9 mouse cellular contexts compared by ENCODE assay signal in the genomic region with DNA sequence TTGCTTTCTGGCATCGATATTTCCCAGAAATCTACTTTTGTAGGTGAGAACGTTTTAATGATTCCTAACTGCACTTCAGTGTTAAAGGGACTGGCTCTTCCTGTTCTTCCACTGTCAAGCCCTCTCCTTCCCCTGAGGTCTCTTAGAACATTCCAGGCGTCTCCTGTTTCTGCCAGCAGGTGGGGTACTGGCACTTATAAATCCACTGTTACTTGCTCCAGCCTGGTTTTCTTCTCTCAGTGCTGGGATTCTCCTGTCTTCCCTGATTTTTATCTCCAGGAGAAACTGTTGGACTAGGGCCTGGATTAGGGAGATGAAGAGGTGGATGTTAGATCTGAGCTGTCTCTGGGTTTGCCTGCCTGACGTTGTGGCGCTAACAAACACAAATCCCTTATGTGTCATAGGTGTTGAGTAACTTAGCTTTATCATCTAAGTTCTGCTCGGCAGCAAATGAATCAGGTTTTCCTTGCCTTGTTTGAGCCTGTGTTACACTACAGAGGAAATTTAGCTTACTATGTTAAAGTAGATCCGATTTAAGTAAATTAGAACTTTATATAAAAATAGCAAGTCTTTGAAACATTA. TPM values are rescaled to one million over a fixed set of nuclear protein-coding genes. Genes with fewer than 3 reads are reported as not detected.
A peak's percentile ranks its signal among the peaks of the same experiment; 100 is the strongest.
DNase-seq lines count a peak whose midpoint lies in the region; ATAC-seq and TF ChIP-seq lines count a peak whose summit lies in the region.
"Had no signal": no experiment of that assay in that cellular context is flagged by ENCODE, and none has a peak within 500 bp of the region (broad histone marks: within the 10 kb centered on the region; RNA-seq: fewer than 3 reads in every experiment).

No protein-coding gene starts in this region.

- H3K36me3 ChIP-seq in hindbrain, embryonic 11.5 days (ENCODE audit: control insufficient read depth, insufficient read depth, low read length): no peaks in the 10 kb centered on the region

- DNase-seq in Patski (ENCODE audit: low read depth, low spot score): no peak
- DNase-seq in cerebellum, adult 9-10 months: peak; percentile 40
- DNase-seq in frontal cortex, adult 2 months (ENCODE audit: extremely low spot score in 1 of 2, low spot score in 1 of 2): peak; percentile 58 to 90
- DNase-seq in hindbrain, embryonic 11.5 days (ENCODE audit: low spot score): peak; percentile 76
- DNase-seq in layer of hippocampus, postnatal 10 days (ENCODE audit: low spot score in 2 of 2): peak; percentile 79 to 85
- DNase-seq in lung, postnatal 4 days: peak; percentile 75 to 84
- DNase-seq in right cerebral cortex, postnatal 25 days: peak; percentile 71
- DNase-seq in natural killer cell, adult 2 months (ENCODE audit: low spot score in 2 of 2): no peak

- TF ChIP-seq CTCF in Patski (IDR thresholded peaks at IDR 0.05): peak; percentile 91

- H3K9me3 ChIP-seq in hindbrain, embryonic 11.5 days (ENCODE audit: control insufficient read depth, low read length): no peaks in the 10 kb centered on the region

- H3K27me3 ChIP-seq in Patski: no peaks in the 10 kb centered on the region
- no peaks in the 10 kb centered on the region for H3K27me3 ChIP-seq in hindbrain, embryonic 11.5 days (ENCODE audit: control insufficient read depth, insufficient read depth, low read length)

- H3K4me2 ChIP-seq in hindbrain, embryonic 11.5 days (replicated peaks; ENCODE audit: low read depth, low read length): no peak overlapping the region

- WGBS in hindbrain, embryonic 11.5 days: 43% methylated on average over 7 of the region's 7 CpGs

- CTCF ChIA-PET in Patski (lab: Charles Lee): interaction anchor here (0.8 to 6.3 kb wide), 17 partner anchors 11 to 298 kb away, joined by 3 to 48 read pairs (median 4); no protein-coding TSS in a partner anchor

- in situ Hi-C loops in Patski (cut with MboI; ENCODE audit: low pct_unique_long_range_greater_than_20kb): no loop called here

- H3K4me1 ChIP-seq in hindbrain, embryonic 11.5 days (replicated peaks; ENCODE audit: control insufficient read depth, insufficient read depth, low read length): no peaks in the 10 kb centered on the region

- no peak overlapping the region for H3K9ac ChIP-seq in hindbrain, embryonic 11.5 days (ENCODE audit: low read depth, low read length)

- H3K4me3 ChIP-seq in hindbrain, embryonic 11.5 days (ENCODE audit: low read depth, low read length): no peak overlapping the region
- H3K4me3 ChIP-seq: erythroblast, embryonic 14.5 days had no signal

- peak; percentile 81 for ATAC-seq in Patski
- ATAC-seq in hindbrain, embryonic 11.5 days (ENCODE audit: low FRiP score): peak; percentile 56; the same call in 1 of the 2 replicates

- H3K27ac ChIP-seq in hindbrain, embryonic 11.5 days (ENCODE audit: low read depth, low read length): no peak overlapping the region

- POLR2A ChIA-PET in Patski (lab: Charles Lee): no interaction called here

RNA-seq across cellular contexts. Expression of a gene that starts 44.0 kb away (rescaled TPM):
- polyA plus RNA-seq in Patski (2021): 16.1 TPM
- 5.4 and 6.9 TPM in 2 replicates for polyA plus RNA-seq in frontal cortex, adult 2 months (2012; rRNA removed)
- polyA plus RNA-seq in hindbrain, embryonic 11.5 days (2014; fragmentation: Nextera tagmentation; extraction: Ambion mirVana): 3.9 and 4.5 TPM in 2 replicates
- 10 to 100 TPM in 1 of 2 experiments, 1 to 10 TPM in 1; 8.7 to 11.6 TPM for total RNA-seq in layer of hippocampus, postnatal 10 days (2021)
- polyA plus RNA-seq: erythroblast, embryonic 14.5 days had no signal

Comparison
In these comparisons a context has a peak if more than half of its experiments do, and no peak if none do; other contexts are left out.
1. DNase-seq: peak in cerebellum, adult 9-10 months (single experiment), frontal cortex, adult 2 months (2 of 2), hindbrain, embryonic 11.5 days (single experiment), layer of hippocampus, postnatal 10 days (2 of 2), lung, postnatal 4 days (2 of 2) and right cerebral cortex, postnatal 25 days (single experiment); none in Patski (single experiment) and natural killer cell, adult 2 months (0 of 2).